ENCODE assay signal across 15 mouse cellular contexts in genomic region chr19:5862335-5863085, GRCm38 (mm10). TPM values are rescaled to one million over a fixed set of nuclear protein-coding genes. Genes with fewer than 3 reads are reported as not detected.
DNase-seq lines count a peak whose midpoint lies in the region; ATAC-seq and TF ChIP-seq lines count a peak whose summit lies in the region.
"Had no signal": no experiment of that assay in that cellular context is flagged by ENCODE, and none has a peak within 500 bp of the region (broad histone marks: within the 10 kb centered on the region; RNA-seq: fewer than 3 reads in every experiment).

No protein-coding gene starts in this region.

- ATAC-seq in kidney, postnatal 0 days (replicated peaks; ENCODE audit: low FRiP score, low read depth), result no peak
- ATAC-seq in erythroid progenitor cell, adult 5-6 weeks (replicated peaks; ENCODE audit: low FRiP score, poor library complexity, severe bottlenecking), result 0 out of 2 replicates have a peak, but pooled peaks have one; percentile 21
- ATAC-seq in frontal cortex, adult (ENCODE audit: low TSS enrichment), result no peak
- ATAC-seq in kidney, embryonic 16.5 days (ENCODE audit: low FRiP score, low TSS enrichment), result no peak

- peaks cover 71% of the 10 kb centered on the region for H3K36me3 ChIP-seq in kidney, postnatal 0 days (ENCODE audit: insufficient read depth, low read length)
- peaks cover 74% of the 10 kb centered on the region for H3K36me3 ChIP-seq in kidney, embryonic 16.5 days (ENCODE audit: insufficient read depth, low read length)

- H3K4me1 ChIP-seq in kidney, postnatal 0 days (replicated peaks; ENCODE audit: insufficient read depth, low read length), result no peaks in the 10 kb centered on the region
- no peaks in the 10 kb centered on the region for H3K4me1 ChIP-seq in kidney, embryonic 16.5 days (ENCODE audit: insufficient read depth, low read length)
- H3K4me1 ChIP-seq: hindbrain, embryonic 10.5 days had no signal

- peak; percentile 25; the same call in 1 of the 2 replicates for TF ChIP-seq CTCF in kidney, postnatal 0 days (IDR thresholded peaks at IDR 0.05; ENCODE audit: low read depth)

- H3K27ac ChIP-seq in kidney, postnatal 0 days, result no peak overlapping the region
- no peak overlapping the region for H3K27ac ChIP-seq in kidney, embryonic 16.5 days (ENCODE audit: low read length)
- H3K27ac ChIP-seq: hindbrain, embryonic 10.5 days had no signal

- WGBS in kidney, postnatal 0 days, result 96% methylated on average over 14 of the region's 14 CpGs
- 97% methylated on average over 14 of the region's 14 CpGs for WGBS in kidney, embryonic 16.5 days

- no peaks in the 10 kb centered on the region for H3K9me3 ChIP-seq in kidney, postnatal 0 days (replicated peaks; ENCODE audit: low read length)
- H3K9me3 ChIP-seq in kidney, embryonic 16.5 days (ENCODE audit: low read length), result peaks cover 7% of the 10 kb centered on the region

- DNase-seq in cerebellum, postnatal 14 days, result peak; percentile 42 to 58
- no peak for DNase-seq in cerebellum, adult 8-10 months
- DNase-seq in kidney, postnatal 0 days (ENCODE audit: low spot score), result no peak
- DNase-seq in kidney, adult 11 months, result no peak
- peak; percentile 53 for DNase-seq in ES-CJ7 (ENCODE audit: low read depth, low spot score)
- DNase-seq: heart, adult 18-20 months; kidney, adult 8-10 months; left cerebral cortex, postnatal 4 days; lung, embryonic 14.5 days; right cerebral cortex, postnatal 25 days; thymus, postnatal 14 days had no signal

- H3K27me3 ChIP-seq in kidney, postnatal 0 days (ENCODE audit: insufficient read depth, low read length), result no peaks in the 10 kb centered on the region
- no peaks in the 10 kb centered on the region for H3K27me3 ChIP-seq in kidney, embryonic 16.5 days (ENCODE audit: insufficient read depth, low read length)

- no peak overlapping the region for H3K4me2 ChIP-seq in kidney, postnatal 0 days (ENCODE audit: low read length)
- no peak overlapping the region for H3K4me2 ChIP-seq in kidney, embryonic 16.5 days (replicated peaks; ENCODE audit: low read depth, low read length)
- H3K4me2 ChIP-seq: lung, embryonic 14.5 days had no signal

- no peak overlapping the region for H3K9ac ChIP-seq in kidney, postnatal 0 days (ENCODE audit: low read depth, low read length)
- H3K9ac ChIP-seq in kidney, embryonic 16.5 days (replicated peaks; ENCODE audit: low read length), result no peak overlapping the region
- H3K9ac ChIP-seq: lung, embryonic 14.5 days had no signal

- H3K4me3 ChIP-seq in kidney, postnatal 0 days (replicated peaks; ENCODE audit: low read depth, low read length), result no peak overlapping the region
- no peak overlapping the region for H3K4me3 ChIP-seq in kidney, embryonic 16.5 days (ENCODE audit: low read length)
- H3K4me3 ChIP-seq: hindbrain, embryonic 10.5 days had no signal

RNA-seq across cellular contexts. Expression of gene Frmd8, which starts 12.6 kb away (rescaled TPM):
- 31.6 and 35.9 TPM in 2 replicates for polyA plus RNA-seq in kidney, postnatal 0 days (2015; fragmentation: Nextera tagmentation; extraction: Ambion mirVana)
- 3.6 and 9.2 TPM in 2 replicates for total RNA-seq in erythroid progenitor cell, adult 5-6 weeks (2015; ENCODE audit: low replicate concordance)
- total RNA-seq in erythroid progenitor cell, adult 5-6 weeks (2017; ENCODE audit: low replicate concordance), result 4.2 and 6.0 TPM in 2 replicates
- 50.6 and 52.9 TPM in 2 replicates for polyA plus RNA-seq in kidney, embryonic 16.5 days (2015; fragmentation: Nextera tagmentation; extraction: Ambion mirVana)

RNA-seq across cellular contexts. Expression of gene Slc25a45, which starts 15.1 kb away (rescaled TPM):
- 19.9 and 24.5 TPM in 2 replicates for polyA plus RNA-seq in kidney, postnatal 0 days (2015; fragmentation: Nextera tagmentation; extraction: Ambion mirVana)
- total RNA-seq in erythroid progenitor cell, adult 5-6 weeks (2015; ENCODE audit: low replicate concordance), result 2.9 and 8.8 TPM in 2 replicates
- 7.2 and 7.8 TPM in 2 replicates for total RNA-seq in erythroid progenitor cell, adult 5-6 weeks (2017; ENCODE audit: low replicate concordance)
- 14.8 and 15.7 TPM in 2 replicates for polyA plus RNA-seq in kidney, embryonic 16.5 days (2015; fragmentation: Nextera tagmentation; extraction: Ambion mirVana)

RNA-seq across cellular contexts. Expression of gene Tigd3, which starts 31.4 kb away (rescaled TPM):
- polyA plus RNA-seq in kidney, postnatal 0 days (2015; fragmentation: Nextera tagmentation; extraction: Ambion mirVana), result 2.9 and 3.6 TPM in 2 replicates
- total RNA-seq in erythroid progenitor cell, adult 5-6 weeks (2015; ENCODE audit: low replicate concordance), result 3.8 and 4.7 TPM in 2 replicates
- 8.2 and 9.4 TPM in 2 replicates for total RNA-seq in erythroid progenitor cell, adult 5-6 weeks (2017; ENCODE audit: low replicate concordance)
- 3.7 and 4.4 TPM in 2 replicates for polyA plus RNA-seq in kidney, embryonic 16.5 days (2015; fragmentation: Nextera tagmentation; extraction: Ambion mirVana)

RNA-seq across cellular contexts. Expression of gene Dpf2, which starts 50.3 kb away (rescaled TPM):
- 108 and 109 TPM in 2 replicates for polyA plus RNA-seq in kidney, postnatal 0 days (2015; fragmentation: Nextera tagmentation; extraction: Ambion mirVana)
- total RNA-seq in erythroid progenitor cell, adult 5-6 weeks (2015; ENCODE audit: low replicate concordance), result 25.9 and 71.7 TPM in 2 replicates
- 43.9 and 168 TPM in 2 replicates for total RNA-seq in erythroid progenitor cell, adult 5-6 weeks (2017; ENCODE audit: low replicate concordance)
- 185 and 188 TPM in 2 replicates for polyA plus RNA-seq in kidney, embryonic 16.5 days (2015; fragmentation: Nextera tagmentation; extraction: Ambion mirVana)

Comparison
In these comparisons a context has a peak if more than half of its experiments do, and no peak if none do; other contexts are left out.
1. DNase-seq: peak in cerebellum, postnatal 14 days (2 of 2) and ES-CJ7 (single experiment); none in cerebellum, adult 8-10 months (single experiment), kidney, postnatal 0 days (single experiment) and kidney, adult 11 months (single experiment).